Mouse (Mus musculus): Measurements from ENCODE around the gene Kcnk3. TPM values are rescaled to one million over a fixed set of nuclear protein-coding genes. Genes with fewer than 3 reads are reported as not detected.

Kcnk3 gene
- polyA plus RNA-seq, 1 experiment: not detected

DNA sequence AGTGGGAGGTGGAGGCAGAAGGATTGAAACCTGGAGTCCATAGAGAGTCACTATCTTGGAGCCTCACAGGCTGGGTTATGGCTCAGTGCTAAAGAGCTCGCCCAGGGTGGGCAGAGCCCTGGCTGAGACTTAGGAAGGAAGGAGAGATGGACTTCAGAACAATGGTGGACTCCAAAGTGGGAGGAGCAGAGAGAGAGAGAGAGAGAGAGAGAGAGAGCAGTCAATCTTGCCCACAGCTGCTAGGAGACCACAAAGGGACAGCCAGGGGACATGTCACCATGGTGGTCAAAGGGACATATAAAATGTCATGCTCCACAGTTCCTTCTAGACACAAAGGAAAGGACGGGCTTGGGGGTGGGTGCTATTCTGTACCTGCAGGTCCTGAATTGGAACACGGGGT, 15.3 kb downstream of the Kcnk3 start:
- H3K79me2 ChIP-seq (ENCODE audit: control insufficient read depth, insufficient read depth): no peaks in the 10 kb centered on the region
- no peak overlapping the region for H3K4me3 ChIP-seq (ENCODE audit: insufficient read depth, poor library complexity, severe bottlenecking)
- peaks cover 90% of the 10 kb centered on the region for H3K27me3 ChIP-seq (ENCODE audit: control insufficient read depth, insufficient read depth, insufficient read length)
- H3K36me3 ChIP-seq (ENCODE audit: control insufficient read depth, insufficient read depth): no peaks in the 10 kb centered on the region
- no peak overlapping the region for H3ac ChIP-seq (ENCODE audit: control insufficient read depth, insufficient read length, low read depth)
- no peak for TF ChIP-seq MYOD1 (IDR thresholded peaks at IDR 0.05; ENCODE audit: control insufficient read depth, insufficient read length, low read depth)
- no peaks in the 10 kb centered on the region for H3K79me3 ChIP-seq (ENCODE audit: low read depth)

DNA sequence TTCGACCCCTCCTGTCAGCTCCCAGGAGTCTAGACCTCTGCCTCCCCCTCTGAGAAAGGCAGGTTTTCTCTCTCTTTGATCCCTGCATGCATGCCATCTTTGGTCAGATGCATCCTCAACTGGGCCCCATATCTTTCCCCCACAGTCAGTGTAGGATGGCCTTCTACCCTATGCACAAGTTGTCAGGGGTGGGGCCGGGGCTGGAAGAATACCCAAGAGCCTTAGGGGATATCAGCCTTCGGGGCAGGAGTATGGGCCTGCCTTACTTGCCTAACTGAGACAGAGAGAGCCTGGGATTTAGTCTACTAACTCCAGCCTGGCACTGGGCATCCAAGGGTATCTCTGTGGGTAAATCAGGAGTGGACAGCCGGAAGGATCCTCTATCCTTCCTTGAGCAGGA, 16.0 kb downstream of the Kcnk3 start:
- no peak overlapping the region for H3ac ChIP-seq (ENCODE audit: control insufficient read depth, insufficient read length, low read depth)

DNA sequence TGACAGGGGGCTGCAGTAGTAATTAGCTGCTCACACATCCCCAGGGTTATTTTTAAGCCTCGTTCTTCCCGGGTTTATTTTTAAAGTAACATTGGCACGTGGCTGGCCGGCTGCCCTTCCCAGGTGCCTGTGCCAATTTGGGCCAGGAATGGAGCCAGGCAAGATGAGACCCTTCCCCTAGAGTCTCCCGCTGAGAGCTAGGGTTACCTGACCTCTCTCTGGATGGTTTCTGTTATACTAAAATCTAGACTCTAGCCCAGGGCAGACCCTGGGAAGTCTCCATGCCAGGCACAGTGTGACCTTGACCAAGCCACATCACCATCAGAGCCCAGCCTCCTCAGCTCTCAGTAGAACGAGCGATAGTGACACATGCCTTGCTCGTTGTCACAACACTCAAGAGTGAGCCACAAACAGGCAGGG, 16.8 kb downstream of the Kcnk3 start:
- H3K4me3 ChIP-seq (ENCODE audit: insufficient read depth, poor library complexity, severe bottlenecking): no peak overlapping the region
- no peaks in the 10 kb centered on the region for H3K79me2 ChIP-seq (ENCODE audit: control insufficient read depth, insufficient read depth)
- TF ChIP-seq USF1 (IDR thresholded peaks at IDR 0.05; ENCODE audit: low read depth): no peak
- no peak for TF ChIP-seq CEBPB (IDR thresholded peaks at IDR 0.05; ENCODE audit: low read depth)
- TF ChIP-seq MYOG (IDR thresholded peaks at IDR 0.05; ENCODE audit: control insufficient read depth, extremely low read depth, insufficient read length): no peak
- no peak for TF ChIP-seq MYOD1 (IDR thresholded peaks at IDR 0.05; ENCODE audit: control insufficient read depth, insufficient read length, low read depth)
- no peak for TF ChIP-seq MAX (IDR thresholded peaks at IDR 0.05)
- TF ChIP-seq CTCF (IDR thresholded peaks at IDR 0.05; ENCODE audit: control insufficient read depth, insufficient read depth, insufficient read length): no peak
- no peak for TF ChIP-seq FOSL1 (IDR thresholded peaks at IDR 0.05; ENCODE audit: insufficient read depth, low read length, poor library complexity, severe bottlenecking)
- H3K27me3 ChIP-seq (ENCODE audit: control insufficient read depth, insufficient read depth, insufficient read length): peaks cover 85% of the 10 kb centered on the region
- no peaks in the 10 kb centered on the region for H3K79me3 ChIP-seq (ENCODE audit: low read depth)
- H3K36me3 ChIP-seq (ENCODE audit: control insufficient read depth, insufficient read depth): no peaks in the 10 kb centered on the region
- H3ac ChIP-seq (ENCODE audit: control insufficient read depth, insufficient read length, low read depth): no peak overlapping the region

More for the DNA sequence above, 16.0 kb downstream of the Kcnk3 start:
- Histone ChIP-seq H3K27me3 (ENCODE audit: control insufficient read depth, insufficient read depth, insufficient read length) (peaks cover 87% of the 10 kb centered on the region), H3K4me3 (ENCODE audit: insufficient read depth, poor library complexity, severe bottlenecking) (no peak overlapping the region), H3K79me2 (ENCODE audit: control insufficient read depth, insufficient read depth) (no peaks in the 10 kb centered on the region), H3K79me3 (ENCODE audit: low read depth) (no peaks in the 10 kb centered on the region), H3K36me3 (ENCODE audit: control insufficient read depth, insufficient read depth) (no peaks in the 10 kb centered on the region)
- TF ChIP-seq CTCF (IDR thresholded peaks at IDR 0.05; ENCODE audit: control insufficient read depth, insufficient read depth, insufficient read length) (no peak), USF1 (IDR thresholded peaks at IDR 0.05; ENCODE audit: low read depth) (no peak), MYOD1 (IDR thresholded peaks at IDR 0.05; ENCODE audit: control insufficient read depth, insufficient read length, low read depth) (no peak), CEBPB (IDR thresholded peaks at IDR 0.05; ENCODE audit: low read depth) (no peak), MAX (IDR thresholded peaks at IDR 0.05) (no peak), MYOG (IDR thresholded peaks at IDR 0.05; ENCODE audit: control insufficient read depth, extremely low read depth, insufficient read length) (no peak), FOSL1 (IDR thresholded peaks at IDR 0.05; ENCODE audit: insufficient read depth, low read length, poor library complexity, severe bottlenecking) (no peak)

DNA sequence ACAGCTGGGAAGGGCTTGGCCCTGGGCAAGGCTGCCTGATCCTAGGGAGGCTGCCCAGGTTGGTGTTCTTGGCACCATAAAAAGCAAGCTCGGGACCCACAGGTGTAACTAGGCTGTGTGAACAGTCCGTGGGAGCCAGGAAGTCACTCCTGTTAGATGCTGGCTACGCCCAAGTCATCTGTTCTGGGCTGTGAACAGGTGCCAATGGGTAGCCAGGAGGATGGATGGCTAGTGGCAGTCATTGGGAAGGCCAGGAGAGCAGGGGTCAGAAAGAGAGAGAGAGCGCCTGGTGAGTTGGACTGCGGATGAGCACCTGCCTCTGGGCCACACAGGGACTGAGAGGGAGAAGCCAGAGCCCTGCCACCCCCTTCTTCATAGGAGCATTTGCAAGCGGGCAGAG, 17.7 kb downstream of the Kcnk3 start:
- no peak overlapping the region for H3K4me3 ChIP-seq (ENCODE audit: insufficient read depth, poor library complexity, severe bottlenecking)
- H3K36me3 ChIP-seq (ENCODE audit: control insufficient read depth, insufficient read depth): no peaks in the 10 kb centered on the region
- no peaks in the 10 kb centered on the region for H3K79me3 ChIP-seq (ENCODE audit: low read depth)
- H3K27me3 ChIP-seq (ENCODE audit: control insufficient read depth, insufficient read depth, insufficient read length): peaks cover 86% of the 10 kb centered on the region
- H3ac ChIP-seq (ENCODE audit: control insufficient read depth, insufficient read length, low read depth): no peak overlapping the region
- H3K79me2 ChIP-seq (ENCODE audit: control insufficient read depth, insufficient read depth): no peaks in the 10 kb centered on the region
- TF ChIP-seq USF1 (IDR thresholded peaks at IDR 0.05; ENCODE audit: low read depth) (no peak), MYOD1 (IDR thresholded peaks at IDR 0.05; ENCODE audit: control insufficient read depth, insufficient read length, low read depth) (no peak), FOSL1 (IDR thresholded peaks at IDR 0.05; ENCODE audit: insufficient read depth, low read length, poor library complexity, severe bottlenecking) (no peak), CTCF (IDR thresholded peaks at IDR 0.05; ENCODE audit: control insufficient read depth, insufficient read depth, insufficient read length) (no peak), MYOG (IDR thresholded peaks at IDR 0.05; ENCODE audit: control insufficient read depth, extremely low read depth, insufficient read length) (no peak), MAX (IDR thresholded peaks at IDR 0.05) (no peak), CEBPB (IDR thresholded peaks at IDR 0.05; ENCODE audit: low read depth) (no peak)

DNA sequence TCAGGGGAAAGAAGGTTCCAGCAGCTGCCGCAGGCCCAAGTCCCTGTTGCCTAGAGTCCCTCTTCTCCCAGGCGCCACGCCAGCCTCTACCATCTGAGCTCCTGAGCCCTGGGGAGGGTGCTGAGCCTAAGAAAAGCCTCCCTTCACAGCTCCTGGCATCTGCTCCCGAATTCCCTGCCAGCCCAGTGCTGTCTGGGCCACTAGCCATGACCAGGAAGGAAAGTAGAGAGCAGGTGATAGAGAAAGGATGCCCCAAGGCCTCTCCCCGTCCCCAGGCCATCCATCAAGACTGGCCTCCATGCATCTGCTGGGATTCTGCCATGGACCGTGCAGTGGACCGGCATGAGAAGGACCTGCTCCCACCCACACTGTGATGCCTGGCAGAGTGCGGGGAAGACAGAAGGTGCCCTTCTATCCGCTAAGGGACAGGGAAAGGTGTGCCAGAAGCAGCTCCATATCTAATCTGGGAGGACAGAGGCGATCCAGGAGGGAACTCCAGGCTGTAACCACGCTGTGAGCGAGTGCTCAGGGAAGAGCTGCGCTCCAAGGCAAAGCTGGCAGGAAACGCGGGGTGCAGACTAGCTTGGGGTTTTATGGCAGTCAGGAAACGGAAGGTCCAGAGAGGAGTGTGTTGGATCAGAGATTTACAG, 18.6 kb downstream of the Kcnk3 start:
- TF ChIP-seq MYOG (IDR thresholded peaks at IDR 0.05; ENCODE audit: control insufficient read depth, extremely low read depth, insufficient read length) (no peak), FOSL1 (IDR thresholded peaks at IDR 0.05; ENCODE audit: insufficient read depth, low read length, poor library complexity, severe bottlenecking) (no peak), MYOD1 (IDR thresholded peaks at IDR 0.05; ENCODE audit: control insufficient read depth, insufficient read length, low read depth) (no peak), CEBPB (IDR thresholded peaks at IDR 0.05; ENCODE audit: low read depth) (no peak), USF1 (IDR thresholded peaks at IDR 0.05; ENCODE audit: low read depth) (no peak), CTCF (IDR thresholded peaks at IDR 0.05; ENCODE audit: control insufficient read depth, insufficient read depth, insufficient read length) (no peak), MAX (IDR thresholded peaks at IDR 0.05) (no peak)
- Histone ChIP-seq H3K36me3 (ENCODE audit: control insufficient read depth, insufficient read depth) (no peaks in the 10 kb centered on the region), H3ac (ENCODE audit: control insufficient read depth, insufficient read length, low read depth) (no peak overlapping the region), H3K79me3 (ENCODE audit: low read depth) (no peaks in the 10 kb centered on the region), H3K27me3 (ENCODE audit: control insufficient read depth, insufficient read depth, insufficient read length) (peaks cover 84% of the 10 kb centered on the region), H3K4me3 (ENCODE audit: insufficient read depth, poor library complexity, severe bottlenecking) (no peak overlapping the region), H3K79me2 (ENCODE audit: control insufficient read depth, insufficient read depth) (no peaks in the 10 kb centered on the region)

DNA sequence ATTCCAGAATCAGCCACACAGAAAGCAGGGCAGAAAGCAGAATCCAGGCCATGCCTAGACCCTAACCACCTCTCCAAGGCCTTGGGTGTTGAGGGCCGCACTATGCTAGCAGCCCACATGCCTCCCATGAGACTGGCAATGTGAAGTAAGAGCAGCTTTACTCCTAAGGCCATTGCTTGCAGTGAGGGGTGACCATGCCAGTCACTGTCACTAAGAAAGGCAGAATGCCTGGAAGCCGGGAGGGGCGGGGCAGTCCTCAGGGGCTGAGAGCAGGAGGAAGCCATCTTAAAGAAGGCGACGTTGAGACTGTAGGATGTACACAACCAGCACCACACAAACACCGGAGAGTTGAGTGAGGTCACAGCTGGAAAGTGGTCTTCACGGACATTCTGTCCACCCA, 21.1 kb downstream of the Kcnk3 start:
- no peak for TF ChIP-seq MAX (IDR thresholded peaks at IDR 0.05)
- peaks cover 67% of the 10 kb centered on the region for H3K27me3 ChIP-seq (ENCODE audit: control insufficient read depth, insufficient read depth, insufficient read length)
- no peaks in the 10 kb centered on the region for H3K79me3 ChIP-seq (ENCODE audit: low read depth)
- no peak overlapping the region for H3ac ChIP-seq (ENCODE audit: control insufficient read depth, insufficient read length, low read depth)
- no peak overlapping the region for H3K4me3 ChIP-seq (ENCODE audit: insufficient read depth, poor library complexity, severe bottlenecking)
- H3K79me2 ChIP-seq (ENCODE audit: control insufficient read depth, insufficient read depth): no peaks in the 10 kb centered on the region
- H3K36me3 ChIP-seq (ENCODE audit: control insufficient read depth, insufficient read depth): no peaks in the 10 kb centered on the region
